19 mouse cellular contexts compared by ENCODE assay signal in genomic region chr19:10835671-10836070, GRCm38 (mm10). TPM values are rescaled to one million over a fixed set of nuclear protein-coding genes. Genes with fewer than 3 reads are reported as not detected.
"Had no signal": no experiment of that assay in that cellular context is flagged by ENCODE, and none has a peak within 500 bp of the region (broad histone marks: within the 10 kb centered on the region; RNA-seq: fewer than 3 reads in every experiment).

No protein-coding gene starts in this region.

- H3K9me3 ChIP-seq: midbrain, embryonic 10.5 days; midbrain, embryonic 12.5 days; neural tube, embryonic 13.5 days; neural tube, embryonic 15.5 days had no signal

- ATAC-seq: midbrain, embryonic 16.5 days had no signal

- H3K36me3 ChIP-seq: midbrain, embryonic 10.5 days; midbrain, embryonic 12.5 days; neural tube, embryonic 13.5 days; neural tube, embryonic 15.5 days had no signal

- DNase-seq: lung, embryonic 14.5 days; lung, postnatal 10 days; lung, postnatal 4 days; midbrain, embryonic 14.5 days; retina, postnatal 1 day; right cerebral cortex, adult 18-20 months; right cerebral cortex, postnatal 25 days; right cerebral cortex, postnatal 4 days; spleen, adult 18-20 months; thymus, adult 18-20 months; thymus, postnatal 25 days; thymus, postnatal 4 days had no signal

- H3K4me1 ChIP-seq: midbrain, embryonic 10.5 days; midbrain, embryonic 12.5 days; neural tube, embryonic 13.5 days; neural tube, embryonic 15.5 days had no signal

- H3K4me3 ChIP-seq: midbrain, embryonic 10.5 days; midbrain, embryonic 12.5 days; myocyte; neural tube, embryonic 13.5 days; neural tube, embryonic 15.5 days had no signal

- H3K27me3 ChIP-seq: midbrain, embryonic 12.5 days; neural tube, embryonic 13.5 days; neural tube, embryonic 15.5 days had no signal

- H3K27ac ChIP-seq: midbrain, embryonic 10.5 days; midbrain, embryonic 12.5 days; neural tube, embryonic 13.5 days; neural tube, embryonic 15.5 days had no signal

RNA-seq across cellular contexts. Expression of gene Cd6, which starts 5.8 kb away (rescaled TPM):
- polyA plus RNA-seq: midbrain, embryonic 10.5 days; midbrain, embryonic 12.5 days; midbrain, embryonic 14.5 days; midbrain, embryonic 16.5 days; myocyte; neural tube, embryonic 11.5 days; neural tube, embryonic 13.5 days; neural tube, embryonic 15.5 days had no signal
